Mouse (Mus musculus): ENCODE measurements at regions not wholly inside any gene's neighbourhood (a gene's known extent, or its start where the extent isn't known, plus 50 kb on each side); places are given as distances from the start of the nearest gene placed in this dataset.
A peak's percentile ranks its signal among the peaks of the same experiment; 100 is the strongest.
"Not testable (repeated sequence)": the region's sequence is repeated elsewhere in the genome, so short reads cannot be mapped to it uniquely, and the experiment has no call there.

- no peak for DNase-seq (ENCODE audit: low read depth, low spot score)
Observed at GRCm38 (mm10) chr5:81878563-81878962, 858.6 kb downstream of the Adgrl3 start.

- DNase-seq (ENCODE audit: low read depth, low spot score): no peak
Observed at GRCm38 (mm10) chr5:81893358-81893757, 873.4 kb downstream of the Adgrl3 start.

GRCm38 (mm10) chr5:81909368-81909767, 889.4 kb downstream of the Adgrl3 start:
- no peak for DNase-seq (ENCODE audit: low read depth, low spot score)

- DNase-seq (ENCODE audit: low read depth, low spot score): peak; percentile 25
Observed at GRCm38 (mm10) chr5:81909964-81910363, 890.0 kb downstream of the Adgrl3 start.

- no peak for DNase-seq (ENCODE audit: low read depth, low spot score)
Observed at GRCm38 (mm10) chr5:81916667-81917066, 896.7 kb downstream of the Adgrl3 start.

- DNase-seq (ENCODE audit: low read depth, low spot score): no peak
Observed at GRCm38 (mm10) chr5:81940798-81941197, 920.9 kb downstream of the Adgrl3 start.

GRCm38 (mm10) chr5:81969685-81970524, 950.0 kb downstream of the Adgrl3 start:
- no peak for DNase-seq (ENCODE audit: low read depth, low spot score)

- DNase-seq (ENCODE audit: low read depth, low spot score): no peak
Observed at GRCm38 (mm10) chr5:81970525-81971011, 950.6 kb downstream of the Adgrl3 start.

- DNase-seq (ENCODE audit: low read depth, low spot score): no peak
Observed at GRCm38 (mm10) chr5:81976515-81976914, 956.6 kb downstream of the Adgrl3 start.

- DNase-seq (ENCODE audit: low read depth, low spot score): peak; percentile 35
Observed at GRCm38 (mm10) chr5:81983351-81983750, 963.4 kb downstream of the Adgrl3 start.

- DNase-seq (ENCODE audit: low read depth, low spot score): no peak
Observed at GRCm38 (mm10) chr5:81988069-81988468, 968.1 kb downstream of the Adgrl3 start.

GRCm38 (mm10) chr5:82007955-82008354, 988.0 kb downstream of the Adgrl3 start:
- peak; percentile 4 for DNase-seq (ENCODE audit: low read depth, low spot score)

GRCm38 (mm10) chr5:82024126-82024525, 1004.2 kb downstream of the Adgrl3 start:
- DNase-seq (ENCODE audit: low read depth, low spot score): no peak

GRCm38 (mm10) chr5:82034776-82035175, 1014.8 kb downstream of the Adgrl3 start:
- no peak for DNase-seq (ENCODE audit: low read depth, low spot score)

GRCm38 (mm10) chr5:82046106-82046505, 1026.2 kb downstream of the Adgrl3 start:
- DNase-seq (ENCODE audit: low read depth, low spot score): no peak

- DNase-seq (ENCODE audit: low read depth, low spot score): no peak
Observed at GRCm38 (mm10) chr5:82059108-82059838, 1039.3 kb downstream of the Adgrl3 start.

- peak; percentile 59 for DNase-seq (ENCODE audit: low read depth, low spot score)
Observed at GRCm38 (mm10) chr5:82060679-82061078, 1040.7 kb downstream of the Adgrl3 start.

- not testable (repeated sequence) for DNase-seq (ENCODE audit: low read depth, low spot score)
Observed at GRCm38 (mm10) chr5:82069221-82069620, 1049.3 kb downstream of the Adgrl3 start.

- peak; percentile 51 for DNase-seq (ENCODE audit: low read depth, low spot score)
Observed at GRCm38 (mm10) chr5:82089401-82089800, 1069.5 kb downstream of the Adgrl3 start.

GRCm38 (mm10) chr5:82103056-82103807, 1083.3 kb downstream of the Adgrl3 start:
- no peak for DNase-seq (ENCODE audit: low read depth, low spot score)

GRCm38 (mm10) chr5:82103857-82104256, 1083.9 kb downstream of the Adgrl3 start:
- DNase-seq (ENCODE audit: low read depth, low spot score): no peak

- peak; percentile 2 for DNase-seq (ENCODE audit: low read depth, low spot score)
Observed at GRCm38 (mm10) chr5:82125921-82126459, 1106.1 kb downstream of the Adgrl3 start.

All from brain, adult 2 months (tissue).